Mouse (Mus musculus) brown adipose tissue, adult 24 weeks (tissue): Measurements from ENCODE around the gene Psip1. TPM values are rescaled to one million over a fixed set of nuclear protein-coding genes. Genes with fewer than 3 reads are reported as not detected.

Experiments used
- H3K27ac ChIP-seq: fragments of 200-500 bp; replicated peaks from 2 replicates; pipeline ENCODE4 v1.5.1; 2012; ENCODE audit warnings: low read depth, mild to moderate bottlenecking, low read length
- H3K4me1 ChIP-seq: fragments of 200-500 bp; 2 replicates; pipeline ENCODE4 v1.6.1; 2012; ENCODE audit warnings: low read length, mixed read lengths; ENCODE audit not compliant: control insufficient read depth, insufficient read depth, insufficient read length
- H3K4me3 ChIP-seq: fragments of 200-500 bp; 2 replicates; pipeline ENCODE4 v1.5.1; 2012; ENCODE audit warnings: low read depth, mild to moderate bottlenecking, low read length, moderate library complexity; ENCODE audit not compliant: insufficient read depth
- polyA plus RNA-seq: library from polyadenylated mRNA; stranded (reverse); fragments of >200 nt; gene quantifications from 2 replicates; pipeline ENCODE4 v1.2.4, GENCODE M21; 2012; ENCODE audit not compliant: missing spikeins, insufficient read depth, insufficient read length

Gene Psip1
- polyA plus RNA-seq, 1 experiment, result 14.9 TPM

DNA sequence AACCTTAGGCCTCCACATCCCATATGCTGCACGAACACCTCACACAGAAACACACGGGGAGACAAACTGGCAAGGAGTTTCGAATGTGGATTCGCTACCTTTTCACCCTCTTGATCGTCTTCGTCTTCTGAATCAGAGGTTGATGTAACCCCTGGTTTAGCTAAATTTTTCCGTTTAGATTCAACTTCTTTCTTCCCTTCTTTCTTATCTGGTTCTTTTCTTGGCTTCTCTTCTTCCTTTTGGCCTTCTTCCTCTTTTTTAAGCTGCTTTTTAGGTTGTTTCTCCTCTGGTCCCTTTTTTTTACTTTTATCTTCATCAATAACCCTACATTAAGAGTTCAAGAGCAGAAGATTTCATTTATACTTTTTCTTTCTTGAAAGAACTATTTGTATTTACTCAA is 21.4 kb downstream of the Psip1 start:
- no peaks in the 10 kb centered on the region for H3K4me1 ChIP-seq
- no peak overlapping the region for H3K27ac ChIP-seq
- no peak overlapping the region for H3K4me3 ChIP-seq

- no peak overlapping the region for H3K4me3 ChIP-seq
- no peaks in the 10 kb centered on the region for H3K4me1 ChIP-seq
- no peak overlapping the region for H3K27ac ChIP-seq
Measured at GRCm38 (mm10) chr4:83460106-83460505, 26.2 kb downstream of the Psip1 start.

- no peak overlapping the region for H3K4me3 ChIP-seq
- no peak overlapping the region for H3K27ac ChIP-seq
- H3K4me1 ChIP-seq, result no peaks in the 10 kb centered on the region
Measured at GRCm38 (mm10) chr4:83450785-83451184, 35.5 kb downstream of the Psip1 start.

DNA sequence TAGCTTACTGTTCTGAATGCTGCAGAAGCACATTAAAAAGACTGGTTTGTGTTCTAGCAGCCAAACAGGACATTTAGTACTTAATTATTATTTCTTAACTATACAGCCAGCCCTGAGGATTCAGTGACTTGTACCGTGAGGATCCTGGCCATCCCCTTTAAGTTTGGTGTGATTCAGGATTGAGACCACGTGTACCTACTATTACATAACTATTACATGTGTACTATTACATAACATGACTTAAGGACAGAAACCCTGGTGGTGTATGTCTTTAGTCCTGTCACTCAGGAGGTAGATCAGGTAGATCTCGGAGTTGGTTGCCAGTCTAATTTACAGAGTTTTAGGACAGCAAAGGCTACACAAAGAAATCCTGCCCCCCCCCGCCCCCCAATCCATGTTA is 45.2 kb downstream of the Psip1 start:
- Histone ChIP-seq H3K4me1 (no peaks in the 10 kb centered on the region), H3K27ac (no peak overlapping the region), H3K4me3 (no peak overlapping the region)

DNA sequence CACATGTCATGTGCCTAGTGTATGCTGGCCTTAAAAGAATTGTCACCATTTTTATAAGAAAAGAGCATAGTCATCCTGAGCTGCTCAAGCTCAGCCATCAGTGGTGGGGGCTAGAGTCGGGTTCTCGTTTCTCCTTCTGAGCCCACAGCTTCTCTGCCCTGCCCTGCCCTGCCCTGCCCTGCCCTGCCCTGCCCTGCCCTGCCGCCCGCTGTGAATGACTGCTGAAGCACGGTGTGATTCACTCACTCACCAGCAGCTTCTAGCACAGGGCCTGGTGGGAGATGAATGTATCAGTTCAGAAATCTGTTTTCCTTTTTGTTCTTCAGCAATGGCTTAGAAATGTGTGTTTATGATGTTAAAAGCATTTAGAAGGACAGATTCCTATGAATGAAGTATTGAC is 47.2 kb downstream of the Psip1 start:
- Histone ChIP-seq H3K4me3 (no peak overlapping the region), H3K4me1 (no peaks in the 10 kb centered on the region), H3K27ac (no peak overlapping the region)

- Histone ChIP-seq H3K4me1 (no peaks in the 10 kb centered on the region), H3K4me3 (no peak overlapping the region), H3K27ac (no peak overlapping the region)
Measured at GRCm38 (mm10) chr4:83438116-83438515, 48.1 kb downstream of the Psip1 start.

DNA sequence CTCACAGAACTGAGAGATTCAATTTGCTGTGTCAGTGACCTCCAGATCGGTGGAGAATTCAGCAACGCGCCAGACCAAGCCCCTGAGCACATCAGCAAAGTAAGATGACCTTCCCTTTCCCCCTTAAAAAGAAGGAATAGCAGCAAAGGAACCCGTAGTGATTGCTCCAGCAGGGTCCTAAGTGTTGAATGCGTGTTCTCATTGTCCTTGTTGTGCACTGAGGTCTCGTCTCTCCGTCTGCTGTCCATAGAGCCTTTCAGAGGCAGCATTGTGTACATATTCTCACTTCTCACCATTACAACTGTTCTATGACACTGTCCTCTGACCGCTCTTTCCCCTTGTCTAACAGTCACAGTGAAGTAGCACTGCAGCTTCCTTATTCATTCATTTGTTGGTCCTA is 49.9 kb downstream of the Psip1 start:
- H3K27ac ChIP-seq, result no peak overlapping the region

DNA sequence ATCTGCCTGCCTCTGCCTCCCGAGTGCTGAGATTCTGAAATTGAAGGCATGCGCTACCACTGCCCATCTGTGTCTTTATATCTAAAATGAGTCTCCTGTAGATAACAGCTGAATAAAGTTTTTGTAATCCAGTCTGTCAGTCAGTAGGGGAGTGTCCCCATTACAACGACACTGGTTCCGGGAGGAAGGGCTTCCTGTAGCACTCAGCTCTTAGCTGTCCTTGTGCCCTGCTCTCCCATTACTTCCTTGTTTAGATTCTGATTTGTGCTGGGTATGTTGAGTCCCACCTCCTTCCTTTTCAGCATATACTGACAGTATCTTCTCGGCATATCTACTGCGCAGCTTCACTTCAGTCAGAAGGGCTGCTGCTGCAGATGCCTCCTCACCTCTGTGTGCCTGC is 53.4 kb downstream of the Psip1 start:
- Histone ChIP-seq H3K27ac (no peak overlapping the region), H3K4me3 (no peak overlapping the region)

More for the DNA sequence above, 49.9 kb downstream of the Psip1 start:
- H3K4me1 ChIP-seq, result no peaks in the 10 kb centered on the region
- no peak overlapping the region for H3K4me3 ChIP-seq

GRCm38 (mm10) chr4:83431950-83432349 is 54.3 kb downstream of the Psip1 start:
- H3K4me3 ChIP-seq, result no peak overlapping the region
- no peaks in the 10 kb centered on the region for H3K4me1 ChIP-seq
- no peak overlapping the region for H3K27ac ChIP-seq

More for the DNA sequence above, 53.4 kb downstream of the Psip1 start:
- H3K4me1 ChIP-seq, result no peaks in the 10 kb centered on the region

DNA sequence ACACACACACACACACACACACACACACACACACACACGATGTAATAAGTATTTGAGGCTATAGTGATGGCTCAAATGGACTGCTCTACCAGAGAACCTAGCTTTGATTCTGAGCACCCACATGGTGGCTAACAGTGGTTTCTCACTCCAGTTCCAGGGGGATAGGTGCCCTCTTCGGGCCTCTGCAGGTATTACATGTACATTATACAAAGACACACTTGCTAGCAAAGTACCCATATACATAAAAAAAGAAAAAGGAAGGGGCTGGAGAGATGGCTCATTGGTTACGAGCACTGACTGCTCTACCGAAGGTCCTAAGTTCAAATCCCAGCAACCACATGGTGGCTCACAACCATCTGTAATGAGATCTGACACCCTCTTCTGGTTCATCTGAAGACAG is 57.4 kb downstream of the Psip1 start:
- no peak overlapping the region for H3K4me3 ChIP-seq
- no peak overlapping the region for H3K27ac ChIP-seq
- no peaks in the 10 kb centered on the region for H3K4me1 ChIP-seq

- no peak overlapping the region for H3K4me3 ChIP-seq
- H3K27ac ChIP-seq, result no peak overlapping the region
- no peaks in the 10 kb centered on the region for H3K4me1 ChIP-seq
Measured at GRCm38 (mm10) chr4:83427696-83428095, 58.6 kb downstream of the Psip1 start.

- Histone ChIP-seq H3K4me1 (no peaks in the 10 kb centered on the region), H3K4me3 (no peak overlapping the region)
Measured at GRCm38 (mm10) chr4:83427141-83427540, 59.1 kb downstream of the Psip1 start.

GRCm38 (mm10) chr4:83425119-83425518 is 61.1 kb downstream of the Psip1 start:
- Histone ChIP-seq H3K4me1 (no peaks in the 10 kb centered on the region), H3K27ac (no peak overlapping the region), H3K4me3 (no peak overlapping the region)

More at GRCm38 (mm10) chr4:83427141-83427540, 59.1 kb downstream of the Psip1 start:
- no peak overlapping the region for H3K27ac ChIP-seq

DNA sequence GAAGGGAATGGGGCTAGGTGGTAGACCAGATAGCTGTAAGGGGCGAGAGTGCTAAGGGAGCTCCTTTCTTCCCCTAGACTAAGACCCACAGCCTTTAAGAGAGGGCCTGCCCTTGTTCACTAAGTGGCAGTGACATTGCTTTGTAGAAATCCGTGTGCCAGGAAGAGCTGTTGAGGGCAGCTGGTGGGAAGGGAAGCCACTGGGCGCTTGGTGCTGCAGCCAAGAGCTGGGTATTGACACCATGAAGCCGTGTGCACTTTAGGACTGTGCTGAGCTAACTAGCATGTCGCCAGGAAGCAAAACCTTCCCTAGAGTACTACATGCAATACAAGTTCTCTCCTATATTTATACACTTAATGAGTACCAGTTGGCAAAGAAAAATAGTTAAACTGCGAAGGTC is 62.6 kb downstream of the Psip1 start:
- Histone ChIP-seq H3K27ac (no peak overlapping the region), H3K4me1 (peaks cover 3% of the 10 kb centered on the region; the same call in 1 of the 2 replicates), H3K4me3 (no peak overlapping the region)

GRCm38 (mm10) chr4:83418781-83419180 is 67.5 kb downstream of the Psip1 start:
- Histone ChIP-seq H3K4me3 (peak overlapping the region; percentile 82), H3K27ac (no peak overlapping the region), H3K4me1 (peaks cover 3% of the 10 kb centered on the region; the same call in 1 of the 2 replicates)

DNA sequence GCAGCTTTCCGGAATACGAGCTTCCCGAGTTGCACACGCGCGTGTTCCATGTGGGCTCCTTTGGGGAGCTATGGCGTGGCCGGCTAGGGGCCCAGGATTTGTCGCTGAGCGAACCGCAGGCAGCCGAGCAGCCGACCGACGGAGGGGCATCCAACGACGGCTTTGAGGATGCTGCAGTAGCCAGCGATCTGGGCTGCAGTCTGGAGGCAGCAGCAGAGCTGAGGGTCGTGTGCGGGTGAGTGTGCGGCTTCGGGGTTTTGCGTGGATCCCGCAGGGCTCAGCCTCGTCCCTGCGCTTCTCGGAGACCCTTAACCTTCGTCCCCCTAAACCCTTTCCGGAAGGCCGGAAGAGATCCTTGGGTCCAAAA is 68.5 kb downstream of the Psip1 start:
- H3K4me3 ChIP-seq, result peak overlapping the region; percentile 82
- H3K27ac ChIP-seq, result peak overlapping the region; percentile 74
- H3K4me1 ChIP-seq, result peaks cover 3% of the 10 kb centered on the region; the same call in 1 of the 2 replicates
